Mouse (Mus musculus): ENCODE results near the gene Il25.

- TF ChIP-seq TAL1 (IDR thresholded peaks at IDR 0.05; ENCODE audit: low read length) (no peak), GATA1 (IDR thresholded peaks at IDR 0.05; ENCODE audit: low read length) (no peak)
Observed at GRCm38 (mm10) chr14:54897445-54897844, 35.0 kb upstream of the Il25 start.

All from erythroblast, embryonic 14.5 days (primary cell).